Mouse (Mus musculus) adipose tissue, adult 10 weeks (tissue): Measurements from ENCODE around the gene Prss36. TPM values are rescaled to one million over a fixed set of nuclear protein-coding genes. Genes with fewer than 3 reads are reported as not detected.

Experiments used
- polyA plus RNA-seq: library from polyadenylated mRNA; stranded (reverse); fragments of 350-450 nt; fragmentation: Illumina TruSeq; extraction: RNeasy Lipid Tissue Mini Kit (QIAGEN cat#74804); gene quantifications from one replicate; pipeline ENCODE4 v1.2.3, GENCODE M21; 2014; ENCODE audit warnings: low read depth, low replicate concordance

Gene Prss36
- 15.2 TPM for polyA plus RNA-seq

GRCm38 (mm10) chr7:127946470-127947023, at the start of gene Prss36:
Gene Prss36 (minus strand): TSS chr7:127946725.

GRCm38 (mm10) chr7:127993341-127993977, 46.9 kb upstream of the Prss36 start, which contains the start of gene Pycard:
Gene Pycard (minus strand): TSS chr7:127993867.

GRCm38 (mm10) chr7:127967004-127967921, 20.7 kb upstream of the Prss36 start, which contains the start of gene Fus:
Gene Fus (plus strand): TSS chr7:127967457.

GRCm38 (mm10) chr7:127929923-127930322, 16.6 kb downstream of the Prss36 start, which contains the start of gene Prss8:
Gene Prss8 (minus strand): TSS chr7:127930104.

GRCm38 (mm10) chr7:127912190-127912871, 34.2 kb downstream of the Prss36 start, which contains the start of gene Kat8:
Gene Kat8 (plus strand): TSS chr7:127912516.

GRCm38 (mm10) chr7:127903971-127904796, 42.3 kb downstream of the Prss36 start, which contains the start of gene Bckdk:
Gene Bckdk (plus strand): TSS chr7:127904082.

GRCm38 (mm10) chr7:127895442-127895841, 51.1 kb downstream of the Prss36 start, which contains the start of the genes Gm21974 and Vkorc1:
Gene Gm21974 (minus strand): TSS chr7:127895454.
Gene Vkorc1 (minus strand): TSS chr7:127895617.

GRCm38 (mm10) chr7:127890798-127891197, 55.7 kb downstream of the Prss36 start, which contains the start of gene Prss53:
Gene Prss53 (minus strand): TSS chr7:127890970.

Other genes starting within 250 kb of the Prss36 start
- gene Bcl7c, start 237.8 kb downstream of the Prss36 start, polyA plus RNA-seq, result 26.6 TPM
- gene Ctf1, start 234.0 kb downstream of the Prss36 start, polyA plus RNA-seq, result 11.1 TPM
- gene Ctf2, start 214.6 kb downstream of the Prss36 start, polyA plus RNA-seq, result not detected
- 20.0 TPM for gene Fbxl19, start 202.2 kb downstream of the Prss36 start, polyA plus RNA-seq
- 28.1 TPM for gene Orai3, start 176.9 kb downstream of the Prss36 start, polyA plus RNA-seq
- 21.7 TPM for gene Setd1a, start 170.1 kb downstream of the Prss36 start, polyA plus RNA-seq
- not detected for gene Gm49388, start 161.1 kb downstream of the Prss36 start, polyA plus RNA-seq
- gene Hsd3b7, start 146.1 kb downstream of the Prss36 start, polyA plus RNA-seq, result 98.2 TPM
- gene Stx4a, start 122.4 kb downstream of the Prss36 start, polyA plus RNA-seq, result 96.8 TPM
- gene Stx1b, start 122.2 kb downstream of the Prss36 start, polyA plus RNA-seq, result 20.3 TPM
- gene Zfp646, start 70.5 kb downstream of the Prss36 start, polyA plus RNA-seq, result 22.6 TPM
- 4.7 TPM for gene Zfp668, start 69.9 kb downstream of the Prss36 start, polyA plus RNA-seq
- gene Prss53, start 55.8 kb downstream of the Prss36 start, polyA plus RNA-seq, result 1.4 TPM
- not detected for gene Gm21974, start 51.3 kb downstream of the Prss36 start, polyA plus RNA-seq
- 119 TPM for gene Vkorc1, start 51.1 kb downstream of the Prss36 start, polyA plus RNA-seq
- gene Bckdk, start 42.6 kb downstream of the Prss36 start, polyA plus RNA-seq, result 67.6 TPM
- gene Kat8, start 34.2 kb downstream of the Prss36 start, polyA plus RNA-seq, result 28.2 TPM
- 46.6 TPM for gene Prss8, start 16.6 kb downstream of the Prss36 start, polyA plus RNA-seq
- 459 TPM for gene Fus, start 20.7 kb upstream of the Prss36 start, polyA plus RNA-seq
- gene Pycard, start 47.1 kb upstream of the Prss36 start, polyA plus RNA-seq, result 32.7 TPM
- gene Trim72, start 57.2 kb upstream of the Prss36 start, polyA plus RNA-seq, result 0.87 TPM
- gene Itgam, start 115.9 kb upstream of the Prss36 start, polyA plus RNA-seq, result 13.7 TPM
- gene Gm49368, start 116.0 kb upstream of the Prss36 start, polyA plus RNA-seq, result 0.06 TPM
- 3.2 TPM for gene Itgax, start 182.8 kb upstream of the Prss36 start, polyA plus RNA-seq
- 0.22 TPM for gene Itgad, start 207.7 kb upstream of the Prss36 start, polyA plus RNA-seq